Mouse (Mus musculus) heart, embryonic 10.5 days (tissue): ENCODE results near the gene Eif4g2. TPM values are rescaled to one million over a fixed set of nuclear protein-coding genes. Genes with fewer than 3 reads are reported as not detected.
A peak's percentile ranks its signal among the peaks of the same experiment; 100 is the strongest.

Source experiments
- DNase-seq: peaks from one replicate; pipeline ENCODE4 v3.0.0-alpha.2; 2017; ENCODE audit warnings: low spot score
- H3K27ac ChIP-seq: fragments of 300-500 bp; sonication (generic); 2 replicates; pipeline ENCODE4 v1.5.1; 2016; ENCODE audit warnings: mild to moderate bottlenecking
- H3K27me3 ChIP-seq: fragments of 300-500 bp; sonication (generic); 2 replicates; pipeline ENCODE4 v1.6.1; 2016; ENCODE audit warnings: mild to moderate bottlenecking; ENCODE audit not compliant: poor library complexity, insufficient read depth, severe bottlenecking
- H3K36me3 ChIP-seq: fragments of 300-500 bp; sonication (generic); 2 replicates; pipeline ENCODE4 v1.6.1; 2016; ENCODE audit warnings: mild to moderate bottlenecking, moderate library complexity
- H3K4me1 ChIP-seq: fragments of 300-500 bp; sonication (generic); 2 replicates; pipeline ENCODE4 v1.6.1; 2016; ENCODE audit warnings: mild to moderate bottlenecking
- H3K4me3 ChIP-seq: fragments of 300-500 bp; sonication (generic); 2 replicates; pipeline ENCODE4 v1.5.1; 2016; ENCODE audit warnings: mild to moderate bottlenecking, moderate library complexity
- H3K9me3 ChIP-seq: fragments of 300-500 bp; sonication (generic); 2 replicates; pipeline ENCODE4 v1.6.1; 2016; ENCODE audit warnings: mild to moderate bottlenecking, moderate library complexity
- WGBS: fragments of 180-500 bp; shearing (Covaris S2); methylation state at CpG from one replicate; pipeline ENCODE4 v1.1.7; 2016; 5-methylcytosine and 5-hydroxymethylcytosine counted together
- polyA plus RNA-seq: library from polyadenylated mRNA; unstranded; fragments of >200 nt; fragmentation: Nextera tagmentation; extraction: Ambion mirVana; gene quantifications from 2 replicates; pipeline ENCODE4 v1.2.1, GENCODE M21; 2016

The Eif4g2 gene
- polyA plus RNA-seq, 1 experiment from 2014 or later = 925 TPM

DNA sequence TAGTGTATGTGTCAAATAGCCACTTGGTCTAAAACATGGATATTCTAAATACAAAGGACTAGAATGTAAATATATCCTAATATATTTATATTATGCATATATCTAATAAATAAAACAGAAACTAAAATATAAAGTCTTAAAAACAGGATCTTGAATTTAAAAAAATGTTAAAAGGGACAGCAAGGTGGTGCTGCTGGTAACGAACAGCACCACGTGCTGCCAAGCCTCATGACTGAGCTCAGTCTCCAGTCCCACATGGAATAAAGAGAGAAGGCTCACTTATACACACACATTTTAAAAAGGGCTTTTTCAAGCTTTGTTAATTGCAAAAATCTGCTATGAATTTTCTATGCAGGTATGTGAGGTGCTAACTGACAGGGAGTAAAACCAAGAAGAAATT is 1.6 kb upstream of the Eif4g2 start:
- no peaks in the 10 kb centered on the region for H3K27me3 ChIP-seq
- DNase-seq = no peak
- H3K36me3 ChIP-seq = peaks cover 22% of the 10 kb centered on the region
- no peak overlapping the region for H3K4me3 ChIP-seq
- H3K27ac ChIP-seq = no peak overlapping the region; the same call in 1 of the 2 replicates
- H3K4me1 ChIP-seq = peaks cover 5% of the 10 kb centered on the region; the same call in 1 of the 2 replicates
- 85% methylated on average over 2 of the region's 2 CpGs for WGBS
- no peaks in the 10 kb centered on the region for H3K9me3 ChIP-seq

DNA sequence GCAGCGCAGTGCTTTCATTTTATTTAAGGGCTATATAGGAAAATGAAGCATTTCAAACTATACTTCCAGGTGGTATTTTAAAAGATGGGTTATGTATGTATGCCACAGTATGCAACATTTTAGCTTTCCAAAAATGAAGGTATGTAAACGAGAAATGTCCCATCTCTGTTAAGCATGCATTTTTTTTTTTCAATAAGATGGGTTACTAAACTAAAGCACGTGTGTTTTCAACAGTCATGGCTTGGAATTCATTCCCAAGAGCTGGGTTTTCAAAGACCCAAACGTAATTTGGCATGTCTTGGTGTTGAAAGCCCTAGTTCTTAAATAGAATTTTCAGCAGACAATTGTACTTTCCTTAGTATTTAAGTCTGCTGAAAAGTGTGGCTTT is 897 bp upstream of the Eif4g2 start:
- H3K27ac ChIP-seq = peak overlapping the region; percentile 98
- DNase-seq = no peak
- H3K9me3 ChIP-seq = no peaks in the 10 kb centered on the region
- peak overlapping the region; percentile 89 for H3K4me3 ChIP-seq
- H3K4me1 ChIP-seq = peaks cover 5% of the 10 kb centered on the region; the same call in 1 of the 2 replicates
- peaks cover 29% of the 10 kb centered on the region for H3K36me3 ChIP-seq
- H3K27me3 ChIP-seq = no peaks in the 10 kb centered on the region
- 18% methylated on average over 4 of the region's 4 CpGs for WGBS

DNA sequence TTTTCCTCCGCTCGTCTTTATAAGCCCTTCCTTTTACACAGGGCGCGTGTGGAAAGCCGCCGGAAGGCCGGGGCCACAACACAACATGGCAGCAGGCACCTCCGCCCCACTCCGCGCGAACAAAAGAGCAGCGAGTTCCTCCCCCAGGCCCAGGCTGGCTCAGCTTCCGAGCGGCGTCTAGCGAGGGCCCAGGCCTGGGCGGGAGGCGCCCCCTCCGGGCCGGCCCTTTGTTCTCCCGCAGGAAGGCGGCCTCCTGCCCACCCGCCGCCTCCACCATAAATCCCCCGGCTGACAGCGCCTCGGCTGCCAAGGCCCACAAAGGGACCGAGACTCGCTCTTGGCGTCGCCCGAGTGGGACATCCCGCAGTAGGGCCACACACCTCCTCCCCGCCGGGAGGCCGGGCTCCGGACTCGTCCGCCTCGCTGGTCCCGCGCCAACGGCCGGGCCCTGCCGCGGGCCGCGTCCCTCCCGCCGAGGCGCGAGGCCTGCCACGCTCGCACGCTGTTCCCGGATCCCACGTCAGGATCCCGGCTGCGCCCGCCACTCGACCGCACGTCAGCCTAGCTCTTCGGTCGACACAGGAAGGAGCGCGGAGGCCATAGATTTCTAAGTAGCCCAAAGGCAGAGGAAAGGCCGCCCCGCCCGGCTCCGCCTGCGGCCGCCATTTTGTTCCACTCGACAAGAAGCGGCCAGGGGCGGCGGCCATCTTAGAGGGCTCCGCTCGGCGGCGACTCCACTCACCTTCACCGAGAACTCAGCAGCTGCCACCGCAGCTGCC is 598 bp downstream of the Eif4g2 start:
- H3K36me3 ChIP-seq = peaks cover 44% of the 10 kb centered on the region
- H3K27me3 ChIP-seq = no peaks in the 10 kb centered on the region
- WGBS = under 1% methylated on average over 80 of the region's 83 CpGs
- H3K4me1 ChIP-seq = peaks cover 5% of the 10 kb centered on the region; the same call in 1 of the 2 replicates
- H3K4me3 ChIP-seq = peak overlapping the region; percentile 89
- peak; percentile 87 for DNase-seq
- H3K9me3 ChIP-seq = no peaks in the 10 kb centered on the region
- H3K27ac ChIP-seq = peak overlapping the region; percentile 98

DNA sequence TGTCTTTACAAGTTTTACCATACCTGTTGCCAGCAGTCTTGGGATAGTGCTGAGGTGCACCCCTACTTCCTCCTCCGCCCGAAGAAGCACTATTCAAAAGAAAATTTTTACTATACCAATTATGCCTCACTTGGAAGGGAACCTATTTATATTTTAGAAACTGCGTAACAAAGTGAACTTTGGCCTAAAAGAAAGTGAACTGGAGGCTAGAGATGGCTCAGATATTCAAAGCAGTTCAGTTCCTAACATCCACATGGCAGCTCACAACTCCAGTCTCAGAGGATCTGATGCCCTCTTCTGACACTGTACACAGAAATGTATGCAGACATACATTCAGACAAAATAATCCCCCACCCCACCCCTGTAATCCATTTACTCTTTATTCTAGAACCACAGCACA is 2.0 kb downstream of the Eif4g2 start:
- H3K36me3 ChIP-seq = peaks cover 58% of the 10 kb centered on the region
- H3K4me3 ChIP-seq = peak overlapping the region; percentile 89
- H3K27ac ChIP-seq = peak overlapping the region; percentile 98; the same call in 1 of the 2 replicates
- H3K27me3 ChIP-seq = no peaks in the 10 kb centered on the region
- no peaks in the 10 kb centered on the region for H3K9me3 ChIP-seq
- peaks cover 5% of the 10 kb centered on the region; the same call in 1 of the 2 replicates for H3K4me1 ChIP-seq
- DNase-seq = no peak
- 91% methylated on average over 3 of the region's 3 CpGs for WGBS

DNA sequence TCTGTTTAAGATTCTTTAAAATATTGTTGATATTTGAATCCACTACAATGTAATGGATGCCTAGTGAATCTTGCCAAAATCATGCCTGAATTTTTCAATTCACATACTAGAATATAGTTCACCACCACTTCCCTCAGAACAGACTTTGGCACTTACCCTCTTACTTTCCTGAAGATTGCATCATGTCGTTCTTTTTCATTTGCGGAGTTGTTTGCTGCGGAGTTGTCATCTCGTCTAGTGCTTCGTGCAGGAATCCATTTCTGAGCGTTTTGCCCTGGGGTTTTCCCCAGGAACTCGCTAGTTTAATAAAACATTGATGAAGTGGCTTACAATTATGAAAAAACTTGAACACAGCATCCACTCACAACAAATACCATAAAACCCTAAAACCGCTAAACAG is 2.8 kb downstream of the Eif4g2 start:
- Histone ChIP-seq H3K4me1 (peaks cover 5% of the 10 kb centered on the region; the same call in 1 of the 2 replicates), H3K4me3 (no peak overlapping the region; the same call in 1 of the 2 replicates), H3K9me3 (no peaks in the 10 kb centered on the region), H3K27me3 (no peaks in the 10 kb centered on the region), H3K36me3 (peaks cover 66% of the 10 kb centered on the region), H3K27ac (no peak overlapping the region)
- 87% methylated on average over 8 of the region's 8 CpGs for WGBS
- no peak for DNase-seq

DNA sequence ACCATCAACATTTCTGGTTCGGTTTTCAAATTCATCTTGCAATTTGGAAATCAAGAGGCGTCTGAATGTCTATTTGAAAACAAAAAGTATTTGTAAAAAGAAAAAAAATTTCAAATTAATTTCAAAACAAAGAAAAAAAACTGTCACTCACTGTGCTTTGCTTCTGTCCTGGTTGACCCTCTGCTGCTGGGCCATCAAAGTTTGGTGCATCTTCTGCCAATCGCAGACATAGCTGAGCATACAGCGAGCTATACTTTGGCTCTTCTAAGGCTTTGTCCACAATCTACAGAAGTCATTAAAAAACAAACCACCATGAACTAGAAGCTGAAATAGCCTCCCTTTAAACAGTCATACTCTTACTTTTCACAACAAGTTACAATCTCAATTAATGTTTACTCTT is 4.6 kb downstream of the Eif4g2 start:
- H3K4me1 ChIP-seq = peaks cover 5% of the 10 kb centered on the region; the same call in 1 of the 2 replicates
- H3K27ac ChIP-seq = no peak overlapping the region
- H3K9me3 ChIP-seq = no peaks in the 10 kb centered on the region
- DNase-seq = no peak
- H3K36me3 ChIP-seq = peaks cover 84% of the 10 kb centered on the region
- no peak overlapping the region for H3K4me3 ChIP-seq
- no peaks in the 10 kb centered on the region for H3K27me3 ChIP-seq
- 93% methylated on average over 4 of the region's 4 CpGs for WGBS

DNA sequence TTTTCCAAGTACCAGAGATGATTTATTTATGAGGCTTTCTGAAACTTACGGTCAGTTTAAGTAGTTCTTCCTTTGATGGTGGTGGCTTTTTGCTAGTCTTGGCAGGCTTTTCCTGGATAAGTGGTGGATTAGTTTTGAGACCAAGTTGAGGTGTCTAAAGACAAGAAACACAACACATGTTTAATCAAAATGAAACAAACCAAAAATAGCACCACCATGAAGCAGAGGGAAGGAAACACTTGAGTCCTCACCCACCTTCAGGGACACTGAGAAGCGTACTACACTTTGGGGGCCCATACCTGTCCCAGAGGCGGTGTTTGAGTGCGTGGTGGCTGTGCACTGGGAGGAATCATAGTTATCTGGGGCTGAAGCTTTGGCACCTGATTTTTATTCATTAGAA is 7.5 kb downstream of the Eif4g2 start:
- Histone ChIP-seq H3K27ac (no peak overlapping the region), H3K36me3 (peaks cover 100% of the 10 kb centered on the region)

DNA sequence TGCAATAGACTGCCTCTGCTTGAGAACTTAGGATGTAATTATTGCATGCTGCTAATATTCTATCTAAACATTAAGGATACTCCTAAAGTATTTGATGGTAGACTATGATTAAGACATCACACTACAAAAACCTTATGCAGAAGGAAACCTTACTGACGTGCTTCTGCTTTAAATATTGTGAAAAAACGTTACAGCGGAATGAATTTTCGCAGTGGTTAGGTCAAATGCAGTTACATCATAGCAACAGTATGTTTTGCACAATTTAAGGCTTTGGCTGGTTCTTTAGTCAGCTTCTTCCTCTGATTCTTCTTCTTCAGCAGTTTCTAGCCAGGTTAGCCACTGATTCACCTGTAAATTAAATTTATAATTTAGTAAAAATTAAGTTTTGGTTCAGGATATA is 10.4 kb downstream of the Eif4g2 start:
- Histone ChIP-seq H3K4me3 (no peak overlapping the region), H3K36me3 (peaks cover 100% of the 10 kb centered on the region), H3K27ac (no peak overlapping the region), H3K4me1 (no peaks in the 10 kb centered on the region), H3K9me3 (peaks cover 6% of the 10 kb centered on the region; the same call in 1 of the 2 replicates), H3K27me3 (no peaks in the 10 kb centered on the region)
- no peak for DNase-seq
- 94% methylated on average over 4 of the region's 4 CpGs for WGBS

More for the DNA sequence above, 7.5 kb downstream of the Eif4g2 start:
- no peaks in the 10 kb centered on the region for H3K9me3 ChIP-seq
- no peaks in the 10 kb centered on the region for H3K4me1 ChIP-seq
- DNase-seq = no peak
- H3K4me3 ChIP-seq = no peak overlapping the region
- 78% methylated on average over 4 of the region's 4 CpGs for WGBS
- H3K27me3 ChIP-seq = no peaks in the 10 kb centered on the region

DNA sequence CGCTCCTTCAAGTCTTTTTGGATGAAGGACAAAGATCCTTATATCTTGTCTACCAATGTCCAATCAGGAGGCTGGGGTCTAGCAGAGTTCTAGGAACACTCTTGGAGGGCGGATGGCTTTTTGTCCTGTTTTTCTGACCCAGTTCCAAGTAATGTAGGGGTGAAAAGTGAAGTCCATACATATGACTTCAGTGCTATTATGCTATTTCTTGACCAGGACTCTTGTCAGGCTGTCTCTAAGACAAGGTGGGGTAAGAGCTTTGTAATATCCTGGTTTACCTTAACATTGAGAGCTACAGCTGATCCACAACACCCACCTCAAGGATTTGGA is 12.7 kb downstream of the Eif4g2 start:
- H3K9me3 ChIP-seq = peaks cover 6% of the 10 kb centered on the region; the same call in 1 of the 2 replicates
- 98% methylated on average over 2 of the region's 2 CpGs for WGBS
- H3K4me3 ChIP-seq = no peak overlapping the region
- H3K36me3 ChIP-seq = peaks cover 78% of the 10 kb centered on the region
- DNase-seq = no peak
- H3K27ac ChIP-seq = no peak overlapping the region
- H3K27me3 ChIP-seq = no peaks in the 10 kb centered on the region
- no peaks in the 10 kb centered on the region for H3K4me1 ChIP-seq

DNA sequence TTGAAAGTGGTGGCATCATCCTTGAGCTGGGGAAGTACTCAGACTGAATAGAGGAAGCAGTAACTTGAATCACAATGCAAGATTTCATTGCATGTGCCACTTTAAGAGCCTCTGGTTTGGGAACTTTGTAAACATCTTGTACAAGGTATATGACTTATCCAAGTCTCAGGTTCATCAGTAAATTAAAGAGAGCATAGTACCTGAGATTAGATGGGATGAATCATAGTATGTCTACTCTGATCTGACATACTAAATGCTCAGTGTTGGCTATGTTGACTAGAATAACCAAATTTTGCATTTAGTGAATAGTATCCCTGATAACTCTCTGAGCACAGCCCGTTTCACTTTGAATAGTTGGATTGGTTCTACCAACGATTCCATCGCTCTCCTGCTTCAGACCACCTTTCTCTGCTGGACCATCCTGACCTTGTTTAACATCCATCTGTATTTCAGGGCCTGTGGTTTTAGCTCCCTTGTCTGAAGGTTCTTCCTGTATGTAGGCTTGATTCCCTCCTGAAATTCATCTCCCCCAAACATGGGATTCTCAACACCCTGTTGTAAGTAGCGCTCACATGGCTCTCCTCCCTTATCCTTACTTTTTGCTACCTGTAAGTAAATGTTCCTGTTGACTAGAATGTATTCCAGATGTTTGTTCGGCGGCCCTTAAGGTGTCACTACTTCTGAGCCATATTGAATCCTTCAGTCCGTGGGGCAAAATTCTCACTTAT is 13.2 kb downstream of the Eif4g2 start:
- Histone ChIP-seq H3K9me3 (peaks cover 6% of the 10 kb centered on the region; the same call in 1 of the 2 replicates), H3K27ac (no peak overlapping the region), H3K36me3 (peaks cover 73% of the 10 kb centered on the region), H3K4me3 (no peak overlapping the region), H3K27me3 (no peaks in the 10 kb centered on the region), H3K4me1 (no peaks in the 10 kb centered on the region)
- WGBS = 87% methylated on average over 7 of the region's 7 CpGs
- DNase-seq = no peak

DNA sequence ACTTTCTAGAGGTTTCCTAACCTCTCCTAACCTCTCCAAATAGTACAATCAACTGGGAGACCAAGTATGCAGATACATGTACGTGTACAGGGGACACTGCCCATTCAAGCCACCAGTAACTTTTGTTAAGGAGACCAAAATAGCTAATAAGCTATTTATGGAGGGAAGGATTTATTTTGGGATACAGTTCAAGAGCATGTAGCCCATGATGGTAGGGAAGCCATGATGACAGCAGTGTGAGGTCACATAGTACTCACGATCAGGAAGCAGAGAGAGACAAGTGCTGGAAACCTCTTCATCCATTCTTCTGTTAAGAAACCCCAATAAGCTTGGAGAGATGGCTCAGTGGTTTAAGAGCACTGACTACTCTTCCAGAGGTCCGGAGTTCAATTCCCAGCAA is 14.6 kb downstream of the Eif4g2 start:
- Histone ChIP-seq H3K27me3 (no peaks in the 10 kb centered on the region), H3K4me1 (no peaks in the 10 kb centered on the region), H3K27ac (no peak overlapping the region), H3K4me3 (no peak overlapping the region), H3K9me3 (peaks cover 6% of the 10 kb centered on the region; the same call in 1 of the 2 replicates), H3K36me3 (peaks cover 64% of the 10 kb centered on the region)
- WGBS = 82% methylated on average over 3 of the region's 3 CpGs
- no peak for DNase-seq

DNA sequence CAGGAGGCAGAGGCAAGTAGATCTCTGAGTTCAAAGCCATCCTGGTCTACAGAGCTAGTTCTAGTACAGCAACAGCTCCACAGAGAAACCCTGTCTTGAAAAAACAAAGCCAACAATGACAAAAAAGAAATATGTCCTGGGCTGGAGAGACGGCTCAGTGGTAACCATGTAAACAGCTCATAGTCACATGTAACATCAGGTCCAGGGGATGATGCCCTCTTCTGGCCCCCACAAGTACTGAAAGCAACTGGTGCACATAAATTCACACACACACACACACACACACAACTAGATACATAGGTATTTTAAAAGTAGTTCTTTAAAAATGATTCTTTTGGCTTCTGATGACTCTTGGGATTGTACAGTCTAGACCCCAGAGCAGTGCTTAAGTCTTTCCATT is 19.9 kb downstream of the Eif4g2 start:
- 97% methylated on average over 1 of the region's 1 CpGs for WGBS
- Histone ChIP-seq H3K27ac (no peak overlapping the region), H3K4me3 (no peak overlapping the region), H3K9me3 (0 out of 2 replicates have a peak, but pooled peaks cover 1% of the 10 kb centered on the region), H3K27me3 (no peaks in the 10 kb centered on the region), H3K4me1 (peaks cover 4% of the 10 kb centered on the region; the same call in 1 of the 2 replicates), H3K36me3 (peaks cover 22% of the 10 kb centered on the region)
- DNase-seq = no peak

DNA sequence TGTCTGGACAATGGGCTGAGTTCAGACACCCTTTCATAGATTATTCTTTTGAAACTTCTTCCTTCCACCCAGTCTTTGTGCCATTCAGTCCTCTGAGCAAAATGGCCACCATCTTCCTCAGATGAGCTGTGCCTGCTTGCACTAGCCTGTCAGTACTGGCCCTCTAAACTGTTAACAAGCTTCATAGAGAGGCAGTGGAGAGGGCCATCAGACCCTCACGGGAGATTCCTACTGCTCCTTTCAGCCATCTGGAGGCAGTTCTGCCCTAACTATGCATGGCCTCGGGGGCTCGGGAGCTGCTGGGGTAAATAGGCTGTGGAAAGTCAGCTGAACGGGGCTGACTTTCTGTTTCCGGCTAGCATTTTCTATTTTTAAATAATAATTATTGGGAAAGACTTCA is 23.3 kb downstream of the Eif4g2 start:
- Histone ChIP-seq H3K4me1 (peaks cover 21% of the 10 kb centered on the region), H3K36me3 (peaks cover 32% of the 10 kb centered on the region), H3K4me3 (no peak overlapping the region), H3K9me3 (no peaks in the 10 kb centered on the region), H3K27me3 (no peaks in the 10 kb centered on the region), H3K27ac (no peak overlapping the region; the same call in 1 of the 2 replicates)
- DNase-seq = no peak
- WGBS = 69% methylated on average over 5 of the region's 5 CpGs
